Mouse (Mus musculus): ENCODE data around the gene Eps8l3. TPM values are rescaled to one million over a fixed set of nuclear protein-coding genes. Genes with fewer than 3 reads are reported as not detected.

The Eps8l3 gene
- polyA plus RNA-seq, 1 experiment from 2014 or later, result not detected

Other genes starting within 250 kb of the Eps8l3 start
- not detected in 2 replicates for gene Gm10961, start 245.9 kb upstream of the Eps8l3 start, polyA plus RNA-seq (2015; fragmentation: Nextera tagmentation; extraction: Ambion mirVana)
- gene Strip1, start 245.5 kb upstream of the Eps8l3 start, polyA plus RNA-seq (2015; fragmentation: Nextera tagmentation; extraction: Ambion mirVana), result 38.0 and 39.9 TPM in 2 replicates
- gene Ahcyl1, start 180.7 kb upstream of the Eps8l3 start, polyA plus RNA-seq (2015; fragmentation: Nextera tagmentation; extraction: Ambion mirVana), result 71.2 and 76.3 TPM in 2 replicates
- 9.6 and 9.8 TPM in 2 replicates for gene Csf1, start 116.8 kb upstream of the Eps8l3 start, polyA plus RNA-seq (2015; fragmentation: Nextera tagmentation; extraction: Ambion mirVana)
- 106 and 109 TPM in 2 replicates for gene Gstm5, start 18.6 kb downstream of the Eps8l3 start, polyA plus RNA-seq (2015; fragmentation: Nextera tagmentation; extraction: Ambion mirVana)
- gene Gstm7, start 54.6 kb downstream of the Eps8l3 start, polyA plus RNA-seq (2015; fragmentation: Nextera tagmentation; extraction: Ambion mirVana), result 11.0 and 12.3 TPM in 2 replicates
- gene Gstm6, start 66.5 kb downstream of the Eps8l3 start, polyA plus RNA-seq (2015; fragmentation: Nextera tagmentation; extraction: Ambion mirVana), result 3.9 and 4.1 TPM in 2 replicates
- 0.11 and 0.44 TPM in 2 replicates for gene Gstm3, start 92.1 kb downstream of the Eps8l3 start, polyA plus RNA-seq (2015; fragmentation: Nextera tagmentation; extraction: Ambion mirVana)
- gene Gstm2, start 109.2 kb downstream of the Eps8l3 start, polyA plus RNA-seq (2015; fragmentation: Nextera tagmentation; extraction: Ambion mirVana), result 166 and 173 TPM in 2 replicates
- 83.0 and 91.2 TPM in 2 replicates for gene Gstm1, start 140.7 kb downstream of the Eps8l3 start, polyA plus RNA-seq (2015; fragmentation: Nextera tagmentation; extraction: Ambion mirVana)
- 17.6 and 18.6 TPM in 2 replicates for gene Gstm4, start 167.7 kb downstream of the Eps8l3 start, polyA plus RNA-seq (2015; fragmentation: Nextera tagmentation; extraction: Ambion mirVana)
- 34.5 and 38.5 TPM in 2 replicates for gene Ampd2, start 209.4 kb downstream of the Eps8l3 start, polyA plus RNA-seq (2015; fragmentation: Nextera tagmentation; extraction: Ambion mirVana)
- 0.80 and 1.6 TPM in 2 replicates for gene Gnat2, start 215.6 kb downstream of the Eps8l3 start, polyA plus RNA-seq (2015; fragmentation: Nextera tagmentation; extraction: Ambion mirVana)

Data from lung, embryonic 16.5 days (tissue).